In genomic region chr2:18108214-18108613, GRCm38 (mm10) we compare ENCODE assay signal across 22 mouse cellular contexts. TPM values are rescaled to one million over a fixed set of nuclear protein-coding genes. Genes with fewer than 3 reads are reported as not detected.
DNase-seq lines count a peak whose midpoint lies in the region; ATAC-seq and TF ChIP-seq lines count a peak whose summit lies in the region.
"Had no signal": no experiment of that assay in that cellular context is flagged by ENCODE, and none has a peak within 500 bp of the region (broad histone marks: within the 10 kb centered on the region; RNA-seq: fewer than 3 reads in every experiment).

No protein-coding gene starts in this region.

- H3K36me3 ChIP-seq in kidney, embryonic 14.5 days (ENCODE audit: control insufficient read depth, insufficient read depth, low read length) = peaks cover 8% of the 10 kb centered on the region
- no peaks in the 10 kb centered on the region; the same call in 1 of the 2 replicates for H3K36me3 ChIP-seq in ES-Bruce4 (ENCODE audit: control insufficient read depth, insufficient read depth, low read length, poor library complexity, severe bottlenecking)
- H3K36me3 ChIP-seq in heart, embryonic 11.5 days (ENCODE audit: control insufficient read depth, insufficient read depth, low read length) = peaks cover 4% of the 10 kb centered on the region; the same call in 1 of the 2 replicates

- no peaks in the 10 kb centered on the region for H3K27me3 ChIP-seq in kidney, embryonic 14.5 days (ENCODE audit: control insufficient read depth, insufficient read depth, low read length)
- H3K27me3 ChIP-seq in ES-Bruce4 (ENCODE audit: control insufficient read depth, insufficient read depth, low read length, poor library complexity, severe bottlenecking) = no peaks in the 10 kb centered on the region
- H3K27me3 ChIP-seq in heart, embryonic 11.5 days (ENCODE audit: control insufficient read depth, insufficient read depth, low read length) = no peaks in the 10 kb centered on the region
- H3K27me3 ChIP-seq: embryonic facial prominence, embryonic 13.5 days; forebrain, embryonic 15.5 days; hindbrain, embryonic 12.5 days; limb, embryonic 15.5 days; megakaryocyte, embryonic 14.5 days; midbrain, embryonic 15.5 days had no signal

- H3K4me3 ChIP-seq in kidney, embryonic 14.5 days (ENCODE audit: low read length) = no peak overlapping the region
- H3K4me3 ChIP-seq in ES-Bruce4 (ENCODE audit: low read depth, low read length) = no peak overlapping the region
- no peak overlapping the region for H3K4me3 ChIP-seq in heart, embryonic 11.5 days (ENCODE audit: low read depth, low read length)
- H3K4me3 ChIP-seq: embryonic facial prominence, embryonic 13.5 days; forebrain, embryonic 15.5 days; hindbrain, embryonic 12.5 days; limb, embryonic 15.5 days; megakaryocyte, embryonic 14.5 days; midbrain, embryonic 15.5 days had no signal

- H3K9me3 ChIP-seq in kidney, embryonic 14.5 days (ENCODE audit: control insufficient read depth, low read length) = no peaks in the 10 kb centered on the region
- no peaks in the 10 kb centered on the region for H3K9me3 ChIP-seq in ES-Bruce4 (replicated peaks; ENCODE audit: control insufficient read depth, insufficient read depth, low read length, poor library complexity, severe bottlenecking)
- no peaks in the 10 kb centered on the region for H3K9me3 ChIP-seq in heart, embryonic 11.5 days (replicated peaks; ENCODE audit: control insufficient read depth, low read length)
- H3K9me3 ChIP-seq: embryonic facial prominence, embryonic 13.5 days; forebrain, embryonic 15.5 days; hindbrain, embryonic 12.5 days; limb, embryonic 15.5 days; megakaryocyte, embryonic 14.5 days; midbrain, embryonic 15.5 days had no signal

- DNase-seq in kidney, postnatal 25 days = no peak
- DNase-seq in 3T3-L1 (ENCODE audit: low read depth, low spot score) = peak; percentile 12
- DNase-seq in kidney, postnatal 14 days = peak; percentile 10
- DNase-seq in gastrocnemius, postnatal 25 days = no peak
- DNase-seq: adrenal gland, postnatal 25 days; cerebellum, adult 11 months; cerebellum, postnatal 10 days; gastrocnemius, postnatal 36 days; lung, postnatal 14 days; right cerebral cortex, postnatal 14 days; thymus, adult 18-20 months had no signal

- no peak overlapping the region for H3K9ac ChIP-seq in kidney, embryonic 14.5 days (ENCODE audit: low read depth, low read length)
- no peak overlapping the region for H3K9ac ChIP-seq in ES-Bruce4 (ENCODE audit: low read depth, poor library complexity, severe bottlenecking)
- no peak overlapping the region for H3K9ac ChIP-seq in heart, embryonic 11.5 days (ENCODE audit: low read depth, low read length)
- H3K9ac ChIP-seq: embryonic facial prominence, embryonic 13.5 days; forebrain, embryonic 15.5 days; hindbrain, embryonic 12.5 days; limb, embryonic 15.5 days; midbrain, embryonic 15.5 days had no signal

- no peaks in the 10 kb centered on the region for H3K4me1 ChIP-seq in kidney, embryonic 14.5 days (ENCODE audit: control insufficient read depth, insufficient read depth, low read length)
- no peaks in the 10 kb centered on the region for H3K4me1 ChIP-seq in ES-Bruce4 (ENCODE audit: control insufficient read depth, insufficient read depth, low read length)
- no peaks in the 10 kb centered on the region; the same call in 1 of the 2 replicates for H3K4me1 ChIP-seq in heart, embryonic 11.5 days (ENCODE audit: control insufficient read depth, insufficient read depth, low read length)
- H3K4me1 ChIP-seq: embryonic facial prominence, embryonic 13.5 days; forebrain, embryonic 15.5 days; hindbrain, embryonic 12.5 days; limb, embryonic 15.5 days; midbrain, embryonic 15.5 days had no signal

- 0 out of 2 replicates have a peak, but pooled peaks have one; percentile 35 for ATAC-seq in kidney, embryonic 14.5 days (ENCODE audit: low FRiP score, low TSS enrichment)
- no peak for ATAC-seq in heart, embryonic 11.5 days (replicated peaks; ENCODE audit: insufficient number of reproducible peaks, low FRiP score, low TSS enrichment)
- ATAC-seq: CD4-positive, CD25-positive, alpha-beta regulatory T cell, adult 4 months; forebrain, embryonic 15.5 days; inflammation-experienced regulatory T-cells, adult 6 months; midbrain, embryonic 15.5 days had no signal

- TF ChIP-seq EP300 in ES-Bruce4 (IDR thresholded peaks at IDR 0.05; ENCODE audit: insufficient read depth, low read depth, low read length) = no peak

- 83% methylated on average over 3 of the region's 3 CpGs for WGBS in kidney, embryonic 14.5 days
- 95% methylated on average over 3 of the region's 3 CpGs for WGBS in heart, embryonic 11.5 days (ENCODE audit: insufficient replicate concordance)

- TF ChIP-seq CTCF in ES-Bruce4 (IDR thresholded peaks at IDR 0.05; ENCODE audit: low read depth, low read length) = peak; percentile 27

- H3K27ac ChIP-seq in kidney, embryonic 14.5 days (ENCODE audit: low read depth, low read length) = no peak overlapping the region
- H3K27ac ChIP-seq in ES-Bruce4 (ENCODE audit: insufficient read depth, low read length) = no peak overlapping the region
- no peak overlapping the region for H3K27ac ChIP-seq in heart, embryonic 11.5 days (ENCODE audit: low read depth, low read length)
- H3K27ac ChIP-seq: embryonic facial prominence, embryonic 13.5 days; forebrain, embryonic 15.5 days; hindbrain, embryonic 12.5 days; limb, embryonic 15.5 days; midbrain, embryonic 15.5 days had no signal

- no peak overlapping the region for H3K4me2 ChIP-seq in kidney, embryonic 14.5 days (replicated peaks; ENCODE audit: low read depth, low read length)
- H3K4me2 ChIP-seq in heart, embryonic 11.5 days = no peak overlapping the region
- H3K4me2 ChIP-seq: embryonic facial prominence, embryonic 13.5 days; forebrain, embryonic 15.5 days; hindbrain, embryonic 12.5 days; limb, embryonic 15.5 days; midbrain, embryonic 15.5 days had no signal

- TF ChIP-seq POLR2A in ES-Bruce4 (IDR thresholded peaks at IDR 0.05; ENCODE audit: insufficient read depth, low read length) = no peak

RNA-seq across cellular contexts. Expression of gene Mllt10, which starts 53.2 kb away (rescaled TPM):
- 58.7 and 74.9 TPM in 2 replicates for polyA plus RNA-seq in kidney, embryonic 14.5 days (2014; fragmentation: Nextera tagmentation; extraction: Ambion mirVana)
- polyA plus RNA-seq in ES-Bruce4 (2011; ENCODE audit: insufficient read depth, insufficient read length, low read depth, missing spikeins) = 69.6 and 78.9 TPM in 2 replicates
- polyA plus RNA-seq in heart, embryonic 11.5 days (2014; fragmentation: Nextera tagmentation; extraction: Ambion mirVana) = 25.9 and 36.4 TPM in 2 replicates
- total RNA-seq in gastrocnemius, postnatal 25 days (2021) = 10 to 100 TPM; 15.1 to 18.5 TPM

RNA-seq across cellular contexts. Expression of gene Skida1, which starts 59.4 kb away (rescaled TPM):
- 10.5 and 11.4 TPM in 2 replicates for polyA plus RNA-seq in kidney, embryonic 14.5 days (2014; fragmentation: Nextera tagmentation; extraction: Ambion mirVana)
- 0.15 and 0.79 TPM in 2 replicates for polyA plus RNA-seq in ES-Bruce4 (2011; ENCODE audit: insufficient read depth, insufficient read length, low read depth, missing spikeins)
- 6.0 and 6.4 TPM in 2 replicates for polyA plus RNA-seq in heart, embryonic 11.5 days (2014; fragmentation: Nextera tagmentation; extraction: Ambion mirVana)
- under 1 TPM; 0.32 to 0.54 TPM for total RNA-seq in gastrocnemius, postnatal 25 days (2021)

Comparison
In these comparisons a context has a peak if more than half of its experiments do, and no peak if none do; other contexts are left out.
1. DNase-seq: peak in 3T3-L1 (single experiment) and kidney, postnatal 14 days (single experiment); none in kidney, postnatal 25 days (0 of 2) and gastrocnemius, postnatal 25 days (single experiment).